Mouse (Mus musculus): Measurements from ENCODE around the gene Gstm6.

DNA sequence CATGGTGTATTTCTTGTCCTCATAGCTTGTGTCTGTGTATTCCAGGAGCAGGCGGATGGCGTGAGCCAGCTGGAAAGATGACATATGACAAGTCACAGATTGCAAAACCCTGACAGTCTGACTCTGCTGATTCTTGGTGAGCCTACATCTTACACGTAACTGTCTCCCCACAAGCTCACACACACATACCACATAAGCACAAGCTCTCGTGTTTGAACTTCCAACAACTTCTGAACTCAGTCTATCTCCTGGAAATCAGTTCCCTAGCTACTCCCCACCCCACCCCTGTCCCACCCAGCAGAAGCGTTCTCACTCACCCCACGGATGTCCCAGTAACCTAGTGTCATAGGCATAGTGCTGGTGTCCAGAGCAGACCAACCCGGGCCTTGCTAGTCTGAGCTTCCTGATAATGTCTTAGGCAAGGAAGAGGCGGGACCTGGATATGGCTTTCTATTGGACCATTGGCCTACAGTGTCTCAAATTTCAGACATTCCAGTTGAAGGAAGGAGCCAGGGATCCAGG lies 42.6 kb upstream of the Gstm6 start, which contains the start of gene Gstm2:
- TF ChIP-seq CTCF (IDR thresholded peaks at IDR 0.05; ENCODE audit: low read depth, low read length): no peak
- no peak for TF ChIP-seq POLR2A (IDR thresholded peaks at IDR 0.05; ENCODE audit: extremely low read depth, insufficient read depth, low read length)

Data from liver, adult 2 months (tissue).